Mouse (Mus musculus): ENCODE measurements around the gene Gabbr1.
"Not testable (repeated sequence)": the region's sequence is repeated elsewhere in the genome, so short reads cannot be mapped to it uniquely, and the experiment has no call there.

DNA sequence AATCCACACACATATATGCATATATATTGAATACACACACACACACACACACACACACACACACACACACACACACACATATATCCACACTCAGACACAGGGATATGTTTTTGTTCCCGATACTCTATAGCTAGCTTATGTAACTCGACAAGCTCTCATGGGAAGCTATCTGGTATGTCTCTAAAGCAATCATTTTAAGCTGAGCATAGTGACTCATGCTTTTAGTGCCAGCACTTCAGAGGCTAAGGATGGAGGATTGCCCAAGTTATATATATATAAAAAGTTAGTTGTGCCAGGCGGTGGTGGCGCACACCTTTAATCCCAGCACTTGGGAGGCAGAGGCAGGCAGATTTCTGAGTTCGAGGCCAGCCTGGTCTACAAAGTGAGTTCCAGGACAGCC lies 26.5 kb upstream of the Gabbr1 start:
- not testable (repeated sequence) for TF ChIP-seq FLI1 (IDR thresholded peaks at IDR 0.05; ENCODE audit: low read length); GATA1 (IDR thresholded peaks at IDR 0.05; ENCODE audit: borderline replicate concordance, low read length)

All from megakaryocyte, embryonic 14.5 days (primary cell).